Mouse (Mus musculus) urinary bladder, adult 18-20 months (tissue): ENCODE results near the gene Rnaseh2a.

Source experiments
- DNase-seq, 2 experiments: peaks; one replicate each; pipeline ENCODE4 v3.0.0; 2022; ENCODE audit warnings: low spot score in 2 of 2, mixed read lengths in 2 of 2

Gene Rnaseh2a

DNA sequence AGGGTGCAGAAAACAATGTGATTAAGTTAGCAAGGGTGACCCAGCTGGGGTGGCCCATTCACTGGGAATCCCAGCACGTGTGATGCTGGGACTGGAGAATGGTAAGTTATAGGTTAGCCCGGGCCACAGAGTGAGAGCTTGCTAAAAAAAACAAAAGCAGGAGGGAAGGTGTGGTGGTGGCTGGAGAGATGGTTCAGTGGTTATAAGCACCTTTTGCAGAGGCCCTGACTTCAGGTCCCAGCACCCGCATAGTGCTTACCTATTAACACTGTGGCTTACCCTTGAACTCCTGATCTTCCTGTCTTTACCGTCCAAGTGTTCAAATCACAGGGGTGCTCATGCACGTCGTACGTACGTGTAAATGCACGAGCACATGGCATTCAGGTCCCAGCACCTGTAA is 62.5 kb downstream of the Rnaseh2a start:
- no peak for DNase-seq
